Mouse (Mus musculus) midbrain, embryonic 16.5 days (tissue): ENCODE data around the gene Aldh1a2. TPM values are rescaled to one million over a fixed set of nuclear protein-coding genes. Genes with fewer than 3 reads are reported as not detected.

Experiments
- ATAC-seq: fragments of 200-750 bp; cut with Nextera tagmentation; 2 replicates; pipeline ENCODE4 v1.8.0; 2017; ENCODE audit warnings: moderate TSS enrichment
- H3K27ac ChIP-seq: fragments of 300-500 bp; sonication (generic); 2 replicates; pipeline ENCODE4 v1.5.1; 2014; ENCODE audit warnings: mild to moderate bottlenecking, low read length, mixed read lengths
- H3K27me3 ChIP-seq: fragments of 300-500 bp; sonication (generic); 2 replicates; pipeline ENCODE4 v1.6.1; 2014; ENCODE audit warnings: low read depth, low read length, mixed read lengths; ENCODE audit not compliant: control insufficient read depth, insufficient read depth
- H3K36me3 ChIP-seq: fragments of 300-500 bp; sonication (generic); 2 replicates; pipeline ENCODE4 v1.6.1; 2014; ENCODE audit warnings: mild to moderate bottlenecking, low read length, moderate library complexity, mixed read lengths; ENCODE audit not compliant: control insufficient read depth, insufficient read depth
- H3K4me1 ChIP-seq: fragments of 300-500 bp; sonication (generic); 2 replicates; pipeline ENCODE4 v1.6.1; 2014; ENCODE audit warnings: mild to moderate bottlenecking, low read length, mixed read lengths; ENCODE audit not compliant: control insufficient read depth, insufficient read depth
- H3K4me2 ChIP-seq: fragments of 300-500 bp; sonication (generic); 2 replicates; pipeline ENCODE4 v1.6.1; 2014; ENCODE audit warnings: mild to moderate bottlenecking, low read length, mixed read lengths
- H3K4me3 ChIP-seq: fragments of 300-500 bp; sonication (generic); 2 replicates; pipeline ENCODE4 v1.5.1; 2014; ENCODE audit warnings: low read depth, mild to moderate bottlenecking, low read length, moderate library complexity, mixed read lengths
- H3K9ac ChIP-seq: fragments of 300-500 bp; sonication (generic); 2 replicates; pipeline ENCODE4 v1.6.1; 2014; ENCODE audit warnings: low read depth, low read length, mixed read lengths
- H3K9me3 ChIP-seq: fragments of 300-500 bp; sonication (generic); replicated peaks from 2 replicates; pipeline ENCODE4 v1.6.1; 2014; ENCODE audit warnings: mild to moderate bottlenecking, low read length, mixed read lengths; ENCODE audit not compliant: control insufficient read depth, poor library complexity, severe bottlenecking
- WGBS: fragments of 180-500 bp; shearing (Covaris S2); extraction: QIAGEN DNeasy Blood & Tissue Kit; methylation state at CpG from one replicate; pipeline ENCODE4 v1.1.7; 2014; 5-methylcytosine and 5-hydroxymethylcytosine counted together
- polyA plus RNA-seq: library from polyadenylated mRNA; unstranded; fragments of >200 nt; fragmentation: Nextera tagmentation; extraction: Ambion mirVana; gene quantifications from 2 replicates; pipeline ENCODE4 v1.2.1, GENCODE M21; 2015

Gene Aldh1a2
- polyA plus RNA-seq, 1 experiment from 2014 or later: 20.0 TPM

GRCm38 (mm10) chr9:71230011-71230410 lies 14.4 kb downstream of the Aldh1a2 start:
- H3K4me2 ChIP-seq: no peak overlapping the region
- H3K27me3 ChIP-seq: peaks cover 5% of the 10 kb centered on the region
- no peak overlapping the region for H3K27ac ChIP-seq
- H3K9me3 ChIP-seq: no peaks in the 10 kb centered on the region
- H3K4me3 ChIP-seq: no peak overlapping the region
- no peak for ATAC-seq
- H3K36me3 ChIP-seq: no peaks in the 10 kb centered on the region
- no peak overlapping the region for H3K9ac ChIP-seq
- no peaks in the 10 kb centered on the region; the same call in 1 of the 2 replicates for H3K4me1 ChIP-seq
- 32% methylated on average over 6 of the region's 6 CpGs for WGBS

GRCm38 (mm10) chr9:71236540-71236939 lies 21.0 kb downstream of the Aldh1a2 start:
- ATAC-seq: no peak
- Histone ChIP-seq H3K27ac (no peak overlapping the region), H3K4me1 (no peaks in the 10 kb centered on the region; the same call in 1 of the 2 replicates), H3K4me2 (no peak overlapping the region), H3K27me3 (no peaks in the 10 kb centered on the region), H3K4me3 (no peak overlapping the region), H3K36me3 (no peaks in the 10 kb centered on the region), H3K9me3 (no peaks in the 10 kb centered on the region), H3K9ac (no peak overlapping the region)
- 88% methylated on average over 1 of the region's 1 CpGs for WGBS

GRCm38 (mm10) chr9:71239926-71240325 lies 24.3 kb downstream of the Aldh1a2 start:
- no peak for ATAC-seq
- WGBS: 81% methylated on average over 2 of the region's 2 CpGs
- no peak overlapping the region for H3K4me3 ChIP-seq

GRCm38 (mm10) chr9:71241515-71242411 lies 26.2 kb downstream of the Aldh1a2 start:
- no peaks in the 10 kb centered on the region for H3K9me3 ChIP-seq
- 80% methylated on average over 10 of the region's 10 CpGs for WGBS

More at GRCm38 (mm10) chr9:71239926-71240325, 24.3 kb downstream of the Aldh1a2 start:
- H3K9me3 ChIP-seq: no peaks in the 10 kb centered on the region
- no peaks in the 10 kb centered on the region for H3K27me3 ChIP-seq
- H3K9ac ChIP-seq: no peak overlapping the region
- H3K36me3 ChIP-seq: no peaks in the 10 kb centered on the region
- H3K4me2 ChIP-seq: no peak overlapping the region
- no peaks in the 10 kb centered on the region for H3K4me1 ChIP-seq
- H3K27ac ChIP-seq: no peak overlapping the region

GRCm38 (mm10) chr9:71242412-71242781 lies 26.8 kb downstream of the Aldh1a2 start:
- 97% methylated on average over 5 of the region's 5 CpGs for WGBS
- H3K9me3 ChIP-seq: no peaks in the 10 kb centered on the region
- no peaks in the 10 kb centered on the region for H3K27me3 ChIP-seq
- H3K27ac ChIP-seq: no peak overlapping the region
- no peaks in the 10 kb centered on the region for H3K36me3 ChIP-seq
- no peak overlapping the region for H3K4me3 ChIP-seq
- no peak overlapping the region for H3K4me2 ChIP-seq
- H3K4me1 ChIP-seq: no peaks in the 10 kb centered on the region
- H3K9ac ChIP-seq: no peak overlapping the region
- no peak for ATAC-seq

More at GRCm38 (mm10) chr9:71241515-71242411, 26.2 kb downstream of the Aldh1a2 start:
- no peak overlapping the region for H3K9ac ChIP-seq
- H3K27me3 ChIP-seq: no peaks in the 10 kb centered on the region
- no peaks in the 10 kb centered on the region for H3K4me1 ChIP-seq
- no peaks in the 10 kb centered on the region for H3K36me3 ChIP-seq
- no peak overlapping the region for H3K4me2 ChIP-seq
- no peak for ATAC-seq
- H3K27ac ChIP-seq: no peak overlapping the region
- H3K4me3 ChIP-seq: no peak overlapping the region

- WGBS: 87% methylated on average over 2 of the region's 2 CpGs
- Histone ChIP-seq H3K36me3 (no peaks in the 10 kb centered on the region), H3K4me2 (no peak overlapping the region), H3K9ac (no peak overlapping the region), H3K27me3 (no peaks in the 10 kb centered on the region), H3K4me1 (no peaks in the 10 kb centered on the region), H3K4me3 (no peak overlapping the region), H3K9me3 (no peaks in the 10 kb centered on the region), H3K27ac (no peak overlapping the region)
- ATAC-seq: no peak
Observed at GRCm38 (mm10) chr9:71254380-71254779, 38.8 kb downstream of the Aldh1a2 start.

GRCm38 (mm10) chr9:71262711-71263110 lies 47.1 kb downstream of the Aldh1a2 start:
- no peak overlapping the region for H3K9ac ChIP-seq
- no peaks in the 10 kb centered on the region for H3K4me1 ChIP-seq
- no peaks in the 10 kb centered on the region for H3K9me3 ChIP-seq
- H3K36me3 ChIP-seq: no peaks in the 10 kb centered on the region
- 80% methylated on average over 3 of the region's 3 CpGs for WGBS
- H3K27ac ChIP-seq: no peak overlapping the region
- H3K4me2 ChIP-seq: no peak overlapping the region
- ATAC-seq: no peak
- no peaks in the 10 kb centered on the region for H3K27me3 ChIP-seq
- no peak overlapping the region for H3K4me3 ChIP-seq

- no peaks in the 10 kb centered on the region for H3K9me3 ChIP-seq
- WGBS: 81% methylated on average over 5 of the region's 5 CpGs
- no peak overlapping the region for H3K27ac ChIP-seq
- no peaks in the 10 kb centered on the region for H3K4me1 ChIP-seq
- no peak overlapping the region for H3K4me2 ChIP-seq
- no peaks in the 10 kb centered on the region for H3K36me3 ChIP-seq
- H3K9ac ChIP-seq: no peak overlapping the region
- H3K4me3 ChIP-seq: no peak overlapping the region
- H3K27me3 ChIP-seq: no peaks in the 10 kb centered on the region
- no peak for ATAC-seq
Observed at GRCm38 (mm10) chr9:71269711-71270110, 54.1 kb downstream of the Aldh1a2 start.

- Histone ChIP-seq H3K4me3 (no peak overlapping the region), H3K27me3 (no peaks in the 10 kb centered on the region), H3K36me3 (no peaks in the 10 kb centered on the region), H3K4me2 (no peak overlapping the region), H3K9ac (no peak overlapping the region), H3K27ac (no peak overlapping the region), H3K9me3 (no peaks in the 10 kb centered on the region), H3K4me1 (no peaks in the 10 kb centered on the region)
- ATAC-seq: no peak
- 88% methylated on average over 3 of the region's 3 CpGs for WGBS
Observed at GRCm38 (mm10) chr9:71270205-71270604, 54.6 kb downstream of the Aldh1a2 start.
